Mouse (Mus musculus): ENCODE measurements around the gene Acox1. TPM values are rescaled to one million over a fixed set of nuclear protein-coding genes. Genes with fewer than 3 reads are reported as not detected.

The Acox1 gene
- polyA plus RNA-seq, 1 experiment: 22.4 TPM

- peak overlapping the region; percentile 11 for H3K4me3 ChIP-seq (ENCODE audit: insufficient read depth, poor library complexity, severe bottlenecking)
- no peaks in the 10 kb centered on the region for H3K79me3 ChIP-seq (ENCODE audit: low read depth)
- peaks cover 49% of the 10 kb centered on the region for H3K36me3 ChIP-seq (ENCODE audit: control insufficient read depth, insufficient read depth)
- no peak overlapping the region for H3ac ChIP-seq (ENCODE audit: control insufficient read depth, insufficient read length, low read depth)
- TF ChIP-seq USF1 (IDR thresholded peaks at IDR 0.05; ENCODE audit: low read depth): no peak
- no peak for TF ChIP-seq CTCF (IDR thresholded peaks at IDR 0.05; ENCODE audit: control insufficient read depth, insufficient read depth, insufficient read length)
- no peak for TF ChIP-seq MYOG (IDR thresholded peaks at IDR 0.05; ENCODE audit: control insufficient read depth, extremely low read depth, insufficient read length)
- TF ChIP-seq FOSL1 (IDR thresholded peaks at IDR 0.05; ENCODE audit: insufficient read depth, low read length, poor library complexity, severe bottlenecking): no peak
- peaks cover 18% of the 10 kb centered on the region for H3K79me2 ChIP-seq (ENCODE audit: control insufficient read depth, insufficient read depth)
- H3K27me3 ChIP-seq (ENCODE audit: control insufficient read depth, insufficient read depth, insufficient read length): no peaks in the 10 kb centered on the region
These were observed 69.6 kb downstream of the Acox1 start for GRCm38 (mm10) chr11:116129091-116129790.

- TF ChIP-seq USF1 (IDR thresholded peaks at IDR 0.05; ENCODE audit: low read depth) (no peak), MYOG (IDR thresholded peaks at IDR 0.05; ENCODE audit: control insufficient read depth, extremely low read depth, insufficient read length) (no peak), CTCF (IDR thresholded peaks at IDR 0.05; ENCODE audit: control insufficient read depth, insufficient read depth, insufficient read length) (no peak)
- Histone ChIP-seq H3K27me3 (ENCODE audit: control insufficient read depth, insufficient read depth, insufficient read length) (no peaks in the 10 kb centered on the region), H3K4me3 (ENCODE audit: insufficient read depth, poor library complexity, severe bottlenecking) (no peak overlapping the region), H3K79me2 (ENCODE audit: control insufficient read depth, insufficient read depth) (peaks cover 18% of the 10 kb centered on the region), H3K79me3 (ENCODE audit: low read depth) (no peaks in the 10 kb centered on the region), H3K36me3 (ENCODE audit: control insufficient read depth, insufficient read depth) (peaks cover 41% of the 10 kb centered on the region), H3ac (ENCODE audit: control insufficient read depth, insufficient read length, low read depth) (no peak overlapping the region)
These were observed 70.9 kb downstream of the Acox1 start for GRCm38 (mm10) chr11:116127986-116128385.

- Histone ChIP-seq H3K79me2 (ENCODE audit: control insufficient read depth, insufficient read depth) (peaks cover 18% of the 10 kb centered on the region), H3ac (ENCODE audit: control insufficient read depth, insufficient read length, low read depth) (no peak within 1 kb of the TSS), H3K27me3 (ENCODE audit: control insufficient read depth, insufficient read depth, insufficient read length) (no peaks in the 10 kb centered on the region), H3K79me3 (ENCODE audit: low read depth) (no peaks in the 10 kb centered on the region), H3K36me3 (ENCODE audit: control insufficient read depth, insufficient read depth) (peaks cover 40% of the 10 kb centered on the region), H3K4me3 (ENCODE audit: insufficient read depth, poor library complexity, severe bottlenecking) (no peak within 1 kb of the TSS)
- TF ChIP-seq MYOD1 (IDR thresholded peaks at IDR 0.05; ENCODE audit: control insufficient read depth, insufficient read length, low read depth): no peak
- TF ChIP-seq USF1 (IDR thresholded peaks at IDR 0.05; ENCODE audit: low read depth): no peak
- TF ChIP-seq CEBPB (IDR thresholded peaks at IDR 0.05; ENCODE audit: low read depth): no peak
- no peak for TF ChIP-seq CTCF (IDR thresholded peaks at IDR 0.05; ENCODE audit: control insufficient read depth, insufficient read depth, insufficient read length)
- TF ChIP-seq FOSL1 (IDR thresholded peaks at IDR 0.05; ENCODE audit: insufficient read depth, low read length, poor library complexity, severe bottlenecking): no peak
These were observed 71.5 kb downstream of the Acox1 start, which contains the start of gene Trim47 for GRCm38 (mm10) chr11:116127156-116127980. Gene Trim47 (minus strand): TSS chr11:116127210.

GRCm38 (mm10) chr11:116126261-116126660 lies 72.6 kb downstream of the Acox1 start:
- Histone ChIP-seq H3K4me3 (ENCODE audit: insufficient read depth, poor library complexity, severe bottlenecking) (no peak overlapping the region), H3K27me3 (ENCODE audit: control insufficient read depth, insufficient read depth, insufficient read length) (no peaks in the 10 kb centered on the region), H3K79me3 (ENCODE audit: low read depth) (no peaks in the 10 kb centered on the region), H3ac (ENCODE audit: control insufficient read depth, insufficient read length, low read depth) (no peak overlapping the region), H3K79me2 (ENCODE audit: control insufficient read depth, insufficient read depth) (peaks cover 18% of the 10 kb centered on the region), H3K36me3 (ENCODE audit: control insufficient read depth, insufficient read depth) (peaks cover 29% of the 10 kb centered on the region)
- TF ChIP-seq MYOD1 (IDR thresholded peaks at IDR 0.05; ENCODE audit: control insufficient read depth, insufficient read length, low read depth): no peak

Other genes with a start within 250 kb of the Acox1 start
- 0.49 TPM for gene Itgb4, start 224.3 kb downstream of the Acox1 start, polyA plus RNA-seq (2012; fragmentation: generic; extraction: Trizol)
- gene Galk1, start 186.3 kb downstream of the Acox1 start, polyA plus RNA-seq (2012; fragmentation: generic; extraction: Trizol): 150 TPM
- gene H3f3b, start 171.1 kb downstream of the Acox1 start, polyA plus RNA-seq (2012; fragmentation: generic; extraction: Trizol): 633 TPM
- gene Unk, start 168.7 kb downstream of the Acox1 start, polyA plus RNA-seq (2012; fragmentation: generic; extraction: Trizol): 14.5 TPM
- gene Unc13d, start 121.1 kb downstream of the Acox1 start, polyA plus RNA-seq (2012; fragmentation: generic; extraction: Trizol): 0.43 TPM
- gene Wbp2, start 112.0 kb downstream of the Acox1 start, polyA plus RNA-seq (2012; fragmentation: generic; extraction: Trizol): 87.6 TPM
- gene Trim47, start 71.8 kb downstream of the Acox1 start, polyA plus RNA-seq (2012; fragmentation: generic; extraction: Trizol): 95.4 TPM
- 2.7 TPM for gene Trim65, start 67.9 kb downstream of the Acox1 start, polyA plus RNA-seq (2012; fragmentation: generic; extraction: Trizol)
- 121 TPM for gene Mrpl38, start 60.2 kb downstream of the Acox1 start, polyA plus RNA-seq (2012; fragmentation: generic; extraction: Trizol)
- gene Fbf1, start 30.9 kb downstream of the Acox1 start, polyA plus RNA-seq (2012; fragmentation: generic; extraction: Trizol): 46.9 TPM
- 48.8 TPM for gene Ten1, start 190 bp downstream of the Acox1 start, polyA plus RNA-seq (2012; fragmentation: generic; extraction: Trizol)
- gene Evpl, start 39.0 kb upstream of the Acox1 start, polyA plus RNA-seq (2012; fragmentation: generic; extraction: Trizol): 0.13 TPM
- 81.9 TPM for gene Srp68, start 75.2 kb upstream of the Acox1 start, polyA plus RNA-seq (2012; fragmentation: generic; extraction: Trizol)
- 0.85 TPM for gene Galr2, start 81.9 kb upstream of the Acox1 start, polyA plus RNA-seq (2012; fragmentation: generic; extraction: Trizol)
- 31.5 TPM for gene Exoc7, start 108.2 kb upstream of the Acox1 start, polyA plus RNA-seq (2012; fragmentation: generic; extraction: Trizol)
- gene Foxj1, start 136.4 kb upstream of the Acox1 start, polyA plus RNA-seq (2012; fragmentation: generic; extraction: Trizol): 0.14 TPM
- 13.2 TPM for gene Rnf157, start 214.0 kb upstream of the Acox1 start, polyA plus RNA-seq (2012; fragmentation: generic; extraction: Trizol)
- 126 TPM for gene Ubald2, start 235.0 kb upstream of the Acox1 start, polyA plus RNA-seq (2012; fragmentation: generic; extraction: Trizol)

Measured in C2C12 (cell line).